Mouse (Mus musculus) heart, postnatal 14 days (tissue): ENCODE results near the gene Rnf151. TPM values are rescaled to one million over a fixed set of nuclear protein-coding genes. Genes with fewer than 3 reads are reported as not detected.

Source experiments
- DNase-seq, 2 experiments: peaks; one replicate each; pipeline ENCODE4 v3.0.0; 2021 to 2022
- intact Hi-C: fragments of 180-260 bp; cut with DNase I; formaldehyde crosslinking; loops from one replicate; pipeline ENCODE4 v1.15.1; 2025
- long read RNA-seq, 2 experiments: library from polyadenylated mRNA; stranded (forward); transcript quantifications; one replicate each; pipeline ENCODE4 v2.0.0; 2021
- total RNA-seq, 2 experiments: library from RNA; stranded (reverse); gene quantifications; 2 replicates each; pipeline ENCODE4 v1.2.3; 2021

Gene Rnf151
- not detected for total RNA-seq
- long read RNA-seq, experiment 1 = 0 reads
- long read RNA-seq, experiment 2 = 0 reads

GRCm38 (mm10) chr17:24717943-24718342 is at the start of gene Rnf151, which contains the start of gene Rps2:
Rnf151 (minus strand) TSS chr17:24718063.
Rps2 (plus strand) TSS chr17:24718116.
- no peak for DNase-seq
- intact Hi-C loops = no loop called here

- no peak for DNase-seq
- intact Hi-C loops = no loop called here
These were observed 48.5 kb upstream of the Rnf151 start for GRCm38 (mm10) chr17:24766266-24766875.

DNA sequence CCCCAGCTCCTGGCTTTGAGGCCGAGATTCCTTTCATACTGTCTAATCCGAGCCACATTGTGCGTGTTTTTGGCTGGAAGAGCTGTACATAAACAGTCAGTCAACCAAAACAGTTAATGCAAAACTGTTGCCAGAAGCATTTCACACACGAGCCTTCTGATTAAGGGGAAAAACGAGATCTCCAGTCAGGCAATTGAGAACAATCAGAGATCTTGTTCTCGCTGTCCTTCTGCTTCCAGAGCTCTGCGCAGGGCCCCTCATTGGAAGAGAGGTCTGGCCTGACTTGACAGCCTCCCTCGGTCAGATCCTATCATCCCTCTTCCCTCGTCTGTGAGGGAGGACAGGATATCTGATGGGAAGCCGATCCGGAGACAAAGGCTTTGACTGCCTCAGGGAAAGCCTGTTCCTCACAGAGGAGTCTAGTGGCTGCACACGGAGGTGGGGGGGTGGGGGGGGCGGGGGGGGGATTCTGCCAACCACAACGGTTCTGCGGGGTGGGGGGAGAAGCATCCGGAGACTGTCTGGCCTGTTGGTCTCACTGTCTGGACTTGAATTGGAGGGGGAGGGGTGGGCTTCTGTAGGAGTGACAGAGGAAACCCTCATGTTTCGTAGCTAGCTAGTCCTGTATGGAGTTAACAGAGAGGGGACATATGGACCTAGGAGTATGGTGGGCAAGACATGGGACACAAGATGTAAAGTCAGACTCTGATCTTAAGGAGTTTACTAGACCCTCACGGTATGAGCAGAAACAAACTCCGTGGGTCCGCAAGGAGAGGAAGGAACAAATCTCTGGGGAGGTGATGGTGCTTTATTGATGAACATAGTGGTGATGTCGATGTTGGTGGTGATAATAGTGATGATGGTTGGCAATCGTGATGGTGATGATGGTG is 47.4 kb upstream of the Rnf151 start:
- DNase-seq = no peak
- intact Hi-C loops = no loop called here

- DNase-seq = no peak
- intact Hi-C loops = no loop called here
These were observed 43.3 kb upstream of the Rnf151 start for GRCm38 (mm10) chr17:24761121-24761520.

DNA sequence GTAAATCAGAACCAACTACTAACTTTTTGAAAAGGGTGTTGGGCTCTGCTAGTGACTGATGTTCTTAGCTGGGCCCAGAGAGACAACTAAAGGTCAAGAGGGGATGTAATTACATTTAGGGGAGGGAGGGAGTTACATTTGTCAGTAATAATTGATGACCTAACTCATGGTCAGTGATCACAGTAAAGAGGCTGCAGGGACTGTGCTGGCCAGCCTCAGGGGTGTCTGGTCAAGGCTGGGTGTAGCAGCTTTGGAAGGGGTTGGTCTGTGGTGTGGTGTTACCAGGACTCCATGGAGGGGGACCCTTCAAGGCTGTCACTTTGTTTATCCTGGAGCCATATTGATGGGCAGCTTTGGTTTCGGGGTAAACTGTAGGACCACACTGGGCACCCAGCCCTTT is 39.5 kb upstream of the Rnf151 start:
- DNase-seq = no peak

GRCm38 (mm10) chr17:24752415-24753394 is 34.8 kb upstream of the Rnf151 start, which contains the start of gene Hs3st6:
Hs3st6 (plus strand) TSS chr17:24752988.
- no peak for DNase-seq

More for the DNA sequence above, 39.5 kb upstream of the Rnf151 start:
- intact Hi-C loops = no loop called here

DNA sequence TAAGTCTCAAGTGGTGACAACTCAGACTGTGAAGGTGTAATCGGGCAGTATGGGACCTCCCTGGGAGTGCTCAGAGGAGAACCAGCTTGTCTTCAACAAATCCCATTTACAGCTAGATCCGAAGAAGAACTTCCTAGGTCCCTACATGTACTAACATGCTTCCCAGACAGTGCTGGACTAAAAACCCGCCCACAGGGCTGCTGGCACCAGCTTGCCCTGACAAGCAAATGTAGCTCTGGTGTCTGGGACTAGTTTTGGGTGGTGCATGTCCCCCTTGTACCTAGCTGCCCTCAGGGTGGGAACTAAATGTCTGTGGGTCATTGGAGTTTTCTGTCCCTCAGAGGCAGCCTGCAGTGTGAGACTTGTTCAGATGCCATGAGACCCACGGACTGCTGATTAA is 33.7 kb upstream of the Rnf151 start:
- DNase-seq = no peak

More at GRCm38 (mm10) chr17:24752415-24753394, 34.8 kb upstream of the Rnf151 start, which contains the start of gene Hs3st6:
- intact Hi-C loops = no loop called here

DNA sequence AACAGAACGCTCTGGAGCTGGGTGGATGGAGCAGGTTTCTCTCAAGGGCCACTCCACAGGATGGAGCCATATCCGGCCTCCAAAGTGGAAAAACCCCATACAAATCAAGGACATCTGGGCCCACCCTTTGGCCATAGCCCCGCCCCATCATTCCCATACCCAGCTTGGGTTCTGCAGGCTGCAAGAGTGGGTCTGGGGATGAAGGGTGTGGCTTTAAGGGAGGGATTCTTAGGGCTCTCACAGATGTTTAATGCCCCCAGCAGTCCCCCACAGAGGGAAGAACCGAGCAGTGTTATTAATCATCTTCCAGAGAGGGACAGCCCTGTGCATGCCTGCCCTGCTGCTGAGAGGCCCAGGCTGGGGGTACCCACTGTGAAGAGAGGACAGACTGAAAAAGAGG is 29.1 kb upstream of the Rnf151 start:
- no peak for DNase-seq
- intact Hi-C loops = no loop called here

More for the DNA sequence above, 33.7 kb upstream of the Rnf151 start:
- intact Hi-C loops = no loop called here

- DNase-seq = peak; percentile 81 to 91
- intact Hi-C loops = loop anchor here (1.0 to 2.0 kb wide), 2 partner anchors 71 to 135 kb away; no protein-coding TSS in a partner anchor
These were observed 27.9 kb upstream of the Rnf151 start for GRCm38 (mm10) chr17:24745526-24746497.

DNA sequence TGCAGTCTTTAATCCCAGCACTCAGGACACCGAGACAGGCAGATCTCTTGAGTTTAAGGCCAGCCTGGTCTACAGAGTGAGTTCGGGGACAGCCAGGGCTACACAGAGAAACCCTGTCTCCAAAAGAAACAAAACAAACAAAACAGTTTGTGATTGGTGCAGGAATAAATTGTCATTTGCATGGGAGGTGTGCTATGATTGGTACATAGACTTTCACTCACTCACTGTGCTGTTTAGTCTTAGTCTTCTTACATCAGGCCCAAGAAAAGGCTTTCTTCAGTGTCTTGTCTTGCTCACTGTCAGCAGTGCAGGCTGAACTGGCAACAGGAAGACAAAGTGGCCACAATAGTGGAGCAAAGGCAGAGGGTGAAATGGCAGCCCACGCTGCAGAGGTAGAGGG is 26.5 kb upstream of the Rnf151 start:
- intact Hi-C loops = loop anchor here (2.0 kb wide), 1 partner anchor 136 kb away; no protein-coding TSS in a partner anchor
- DNase-seq = no peak

DNA sequence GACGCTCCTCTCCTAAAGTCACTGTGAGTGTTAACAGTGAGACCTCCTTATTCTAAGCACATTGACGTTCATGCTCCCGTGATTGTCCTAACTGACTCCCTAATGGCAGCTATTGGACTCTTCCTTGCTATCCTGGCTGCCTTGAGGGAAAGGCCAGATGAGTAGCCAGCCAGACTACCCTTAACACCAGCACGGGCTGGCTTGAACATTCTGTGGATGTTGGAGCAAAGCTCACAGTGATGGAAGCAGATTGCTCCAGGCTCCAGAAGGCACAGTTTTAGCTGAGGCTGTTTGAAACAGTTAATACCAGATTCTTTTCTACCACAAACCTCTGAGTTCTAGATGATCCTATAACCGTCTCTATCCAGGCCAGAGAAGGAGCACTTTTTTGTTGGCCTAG is 26.0 kb upstream of the Rnf151 start:
- no peak for DNase-seq
- intact Hi-C loops = loop anchor here (2.0 kb wide), 1 partner anchor 137 kb away; no protein-coding TSS in a partner anchor

GRCm38 (mm10) chr17:24742307-24742706 is 24.4 kb upstream of the Rnf151 start:
- no peak for DNase-seq
- intact Hi-C loops = no loop called here

DNA sequence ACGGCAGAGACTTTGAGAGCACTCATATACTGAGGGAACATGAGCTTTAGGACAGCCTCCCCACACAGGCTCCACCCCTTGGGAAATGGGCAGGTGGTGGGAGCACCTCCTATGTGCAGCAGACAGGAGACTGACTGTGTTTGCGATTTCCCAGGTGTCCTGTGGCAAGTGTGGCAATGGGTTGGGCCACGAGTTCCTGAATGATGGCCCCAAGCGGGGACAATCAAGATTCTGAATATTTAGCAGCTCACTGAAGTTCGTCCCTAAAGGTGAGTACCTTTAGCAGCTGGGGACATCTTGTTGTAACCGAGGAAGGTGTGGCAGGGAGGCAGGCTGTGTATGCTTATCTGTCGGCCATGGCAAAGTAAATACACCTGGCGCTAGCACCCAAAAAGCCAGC is 22.1 kb upstream of the Rnf151 start:
- DNase-seq = no peak
- intact Hi-C loops = no loop called here

GRCm38 (mm10) chr17:24738238-24738637 is 20.4 kb upstream of the Rnf151 start:
- intact Hi-C loops = no loop called here
- no peak for DNase-seq

GRCm38 (mm10) chr17:24737135-24737810 is 19.4 kb upstream of the Rnf151 start:
- intact Hi-C loops = no loop called here
- no peak for DNase-seq

- intact Hi-C loops = no loop called here
- DNase-seq = peak; percentile 93 to 95
These were observed 18.6 kb upstream of the Rnf151 start, which contains the start of gene Msrb1 for GRCm38 (mm10) chr17:24736330-24737051. Msrb1 (plus strand) TSS chr17:24736642.

DNA sequence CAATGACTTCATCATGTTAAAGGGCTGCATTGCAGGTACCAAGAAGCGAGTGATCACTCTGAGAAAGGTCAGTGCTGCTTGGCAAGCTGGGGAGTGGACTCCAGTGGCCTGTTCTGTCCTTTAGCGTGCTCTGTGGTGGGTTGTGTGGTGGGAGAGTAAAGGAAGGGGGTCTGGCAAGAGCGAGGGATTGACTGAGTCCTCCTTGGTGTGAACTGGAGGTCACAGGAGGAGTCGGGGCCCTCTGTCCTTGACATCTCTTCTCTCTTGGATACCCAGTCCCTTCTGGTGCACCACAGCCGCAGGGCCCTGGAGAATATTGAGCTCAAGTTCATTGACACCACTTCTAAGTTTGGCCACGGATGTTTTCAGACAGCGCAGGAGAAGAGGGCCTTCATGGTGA is 17.6 kb upstream of the Rnf151 start:
- intact Hi-C loops = no loop called here
- DNase-seq = no peak

DNA sequence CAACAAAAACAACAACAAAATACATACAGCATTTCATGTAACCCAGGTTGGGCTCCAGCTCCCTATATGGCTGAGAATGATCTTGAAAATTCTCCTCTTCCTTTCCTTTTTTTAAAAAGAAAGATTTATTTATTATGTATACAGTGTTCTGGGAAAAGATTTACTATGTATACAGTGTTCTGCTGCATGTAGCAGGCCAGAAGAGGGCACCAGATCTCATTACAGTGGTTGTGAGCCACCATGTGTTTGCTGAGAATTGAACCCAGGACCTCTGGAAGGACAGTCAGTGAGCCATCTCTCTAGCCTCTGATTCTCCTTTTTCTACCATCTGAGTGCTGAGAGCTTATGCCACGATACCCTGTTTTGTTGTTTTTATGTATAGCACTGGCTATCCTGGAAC is 16.6 kb upstream of the Rnf151 start:
- intact Hi-C loops = no loop called here
- no peak for DNase-seq
